Mouse (Mus musculus) megakaryocyte progenitor cell, adult 5-6 weeks (primary cell): ENCODE results near the gene Eif2d. TPM values are rescaled to one million over a fixed set of nuclear protein-coding genes. Genes with fewer than 3 reads are reported as not detected.
"Not testable (repeated sequence)": the region's sequence is repeated elsewhere in the genome, so short reads cannot be mapped to it uniquely, and the experiment has no call there.

Experiments
- ATAC-seq: replicated peaks from 2 replicates; pipeline ENCODE4 v1.8.0; 2016; ENCODE audit warnings: mild to moderate bottlenecking, moderate TSS enrichment, inconsistent platforms; ENCODE audit not compliant: poor library complexity
- total RNA-seq, 2 experiments: library from RNA; stranded (forward) in 1 of 2; stranded (reverse) in 1 of 2; fragments of 157-497, 149-512 nt in 1 of 2; fragments of 200-1000 nt in 1 of 2; gene quantifications; 2 replicates each; pipeline versions ENCODE4 v1.2.3 to v1.2.4; 2015 to 2017

The Eif2d gene
- total RNA-seq, 2 experiments from 2014 or later = 29.7 to 37.6 TPM

- peak; percentile 4; the same call in 1 of the 2 replicates for ATAC-seq
These were observed 13.6 kb upstream of the Eif2d start for GRCm38 (mm10) chr1:131139102-131140095.

- no peak for ATAC-seq
These were observed 11.5 kb upstream of the Eif2d start for GRCm38 (mm10) chr1:131141449-131141848.

- peak; percentile 44 for ATAC-seq
These were observed 10.5 kb upstream of the Eif2d start for GRCm38 (mm10) chr1:131142472-131142871.

- not testable (repeated sequence) for ATAC-seq
These were observed 7.8 kb upstream of the Eif2d start for GRCm38 (mm10) chr1:131145222-131145621.

- ATAC-seq = peak; percentile 79
These were observed 6.8 kb upstream of the Eif2d start for GRCm38 (mm10) chr1:131146181-131146614.

GRCm38 (mm10) chr1:131149496-131149895 is 3.5 kb upstream of the Eif2d start:
- ATAC-seq = no peak

GRCm38 (mm10) chr1:131155456-131155855 is 2.5 kb downstream of the Eif2d start:
- peak; percentile 56 for ATAC-seq

- ATAC-seq = peak; percentile 67
These were observed 6.8 kb downstream of the Eif2d start for GRCm38 (mm10) chr1:131159573-131160327.

GRCm38 (mm10) chr1:131161091-131161490 is 8.1 kb downstream of the Eif2d start:
- peak; percentile 40; the same call in 1 of the 2 replicates for ATAC-seq

GRCm38 (mm10) chr1:131164427-131164826 is 11.4 kb downstream of the Eif2d start:
- ATAC-seq = no peak

- ATAC-seq = no peak
These were observed 14.6 kb downstream of the Eif2d start for GRCm38 (mm10) chr1:131167612-131168011.

GRCm38 (mm10) chr1:131173001-131173400 is 20.0 kb downstream of the Eif2d start:
- ATAC-seq = no peak

GRCm38 (mm10) chr1:131173809-131174208 is 20.8 kb downstream of the Eif2d start:
- no peak for ATAC-seq

- ATAC-seq = no peak
These were observed 21.4 kb downstream of the Eif2d start for GRCm38 (mm10) chr1:131174299-131174861.

- ATAC-seq = no peak
These were observed 22.2 kb downstream of the Eif2d start for GRCm38 (mm10) chr1:131175189-131175588.

GRCm38 (mm10) chr1:131175819-131176218 is 22.8 kb downstream of the Eif2d start:
- ATAC-seq = no peak

- ATAC-seq = no peak
These were observed 24.3 kb downstream of the Eif2d start for GRCm38 (mm10) chr1:131177249-131177648.

- no peak for ATAC-seq
These were observed 25.1 kb downstream of the Eif2d start for GRCm38 (mm10) chr1:131178083-131178482.

GRCm38 (mm10) chr1:131180386-131180785 is 27.4 kb downstream of the Eif2d start:
- no peak for ATAC-seq

- ATAC-seq = peak; percentile 79
These were observed 28.9 kb downstream of the Eif2d start for GRCm38 (mm10) chr1:131181642-131182527.
